Comparison of ENCODE assay signal across 15 mouse cellular contexts in the genomic region with DNA sequence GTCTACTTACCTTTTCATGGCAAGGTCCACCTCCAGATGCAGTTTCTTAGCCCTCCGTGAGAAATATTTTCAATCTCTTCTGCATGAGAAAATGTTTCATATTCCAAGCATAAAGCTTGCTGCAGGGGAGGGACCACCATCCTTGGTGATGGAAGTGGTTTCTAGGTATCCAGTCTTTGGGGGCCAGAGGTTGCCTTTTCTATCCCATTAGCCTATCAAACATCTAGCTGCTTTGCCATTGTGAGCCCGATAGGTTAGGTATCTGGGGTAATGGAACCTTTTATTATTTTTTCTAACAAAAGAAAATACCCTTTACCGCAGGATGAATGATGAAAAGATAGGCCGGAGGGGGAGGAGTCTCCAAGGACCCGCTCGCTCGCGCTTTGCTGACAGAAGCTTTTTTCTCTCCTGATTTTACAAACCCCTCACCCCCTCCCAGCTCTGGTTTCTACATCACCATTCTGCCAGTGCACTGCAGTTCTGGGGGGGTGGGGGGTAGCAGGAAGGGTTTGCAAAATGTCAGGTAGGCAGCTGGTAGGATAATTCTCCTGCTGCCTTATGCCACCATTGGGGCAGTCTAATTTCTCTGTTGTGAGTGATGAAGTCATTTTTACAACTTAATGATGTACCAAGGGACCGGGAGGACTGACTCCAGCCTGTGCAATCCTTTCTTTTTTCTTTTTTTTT. TPM values are rescaled to one million over a fixed set of nuclear protein-coding genes. Genes with fewer than 3 reads are reported as not detected.
DNase-seq lines count a peak whose midpoint lies in the region; ATAC-seq and TF ChIP-seq lines count a peak whose summit lies in the region.
"Had no signal": no experiment of that assay in that cellular context is flagged by ENCODE, and none has a peak within 500 bp of the region (broad histone marks: within the 10 kb centered on the region; RNA-seq: fewer than 3 reads in every experiment).

No protein-coding gene starts in this region.

- H3K27ac ChIP-seq in forebrain, embryonic 13.5 days: peak overlapping the region; percentile 86
- peak overlapping the region; percentile 78 for H3K27ac ChIP-seq in hindbrain, embryonic 15.5 days (replicated peaks)
- H3K27ac ChIP-seq in neural tube, embryonic 13.5 days (replicated peaks): peak overlapping the region; percentile 90
- no peak overlapping the region for H3K27ac ChIP-seq in layer of hippocampus, adult 2 months
- H3K27ac ChIP-seq: heart, embryonic 13.5 days; liver, embryonic 14.5 days; stomach, embryonic 15.5 days had no signal

- peak overlapping the region; percentile 15; the same call in 1 of the 2 replicates for H3K4me3 ChIP-seq in forebrain, embryonic 13.5 days
- H3K4me3 ChIP-seq in hindbrain, embryonic 15.5 days: peak overlapping the region; percentile 20
- peak overlapping the region; percentile 24 for H3K4me3 ChIP-seq in neural tube, embryonic 13.5 days
- H3K4me3 ChIP-seq in layer of hippocampus, adult 2 months: no peak overlapping the region
- H3K4me3 ChIP-seq: heart, embryonic 13.5 days; stomach, embryonic 15.5 days had no signal

- H3K27me3 ChIP-seq in forebrain, embryonic 13.5 days: peaks cover 22% of the 10 kb centered on the region
- peaks cover 21% of the 10 kb centered on the region for H3K27me3 ChIP-seq in hindbrain, embryonic 15.5 days
- H3K27me3 ChIP-seq in neural tube, embryonic 13.5 days: peaks cover 28% of the 10 kb centered on the region

- 4% methylated on average over 9 of the region's 9 CpGs for WGBS in forebrain, embryonic 13.5 days
- WGBS in hindbrain, embryonic 15.5 days: 4% methylated on average over 9 of the region's 9 CpGs
- WGBS in neural tube, embryonic 13.5 days: 4% methylated on average over 9 of the region's 9 CpGs

- intact Hi-C loops in gastrocnemius, postnatal 36 days (cut with DNase I): no loop called here

- no peaks in the 10 kb centered on the region for H3K9me3 ChIP-seq in forebrain, embryonic 13.5 days (replicated peaks)
- H3K9me3 ChIP-seq in hindbrain, embryonic 15.5 days: no peaks in the 10 kb centered on the region
- no peaks in the 10 kb centered on the region for H3K9me3 ChIP-seq in neural tube, embryonic 13.5 days
- H3K9me3 ChIP-seq: heart, embryonic 13.5 days; stomach, embryonic 15.5 days had no signal

- ATAC-seq in forebrain, embryonic 13.5 days: peak; percentile 85
- ATAC-seq in hindbrain, embryonic 15.5 days (ENCODE audit: low FRiP score, low read depth): peak; percentile 81
- peak; percentile 93 for ATAC-seq in neural tube, embryonic 13.5 days (ENCODE audit: low read depth)

- no peak for TF ChIP-seq CTCF in layer of hippocampus, adult 2 months (conservative IDR thresholded peaks at IDR 0.05)

- DNase-seq in embryo, embryonic 11 days: peak; percentile 27
- no peak for DNase-seq in embryo, embryonic 9.5 days (ENCODE audit: extremely low spot score)
- no peak for DNase-seq in layer of hippocampus, adult 2 months (ENCODE audit: low spot score in 2 of 2)
- no peak for DNase-seq in spleen, adult 18-20 months
- no peak for DNase-seq in gastrocnemius, postnatal 36 days
- DNase-seq: gastrocnemius, postnatal 14 days; lung, postnatal 14 days had no signal

- peak overlapping the region; percentile 41 for H3K4me2 ChIP-seq in forebrain, embryonic 13.5 days
- H3K4me2 ChIP-seq in hindbrain, embryonic 15.5 days: peak overlapping the region; percentile 48
- peak overlapping the region; percentile 49 for H3K4me2 ChIP-seq in neural tube, embryonic 13.5 days
- H3K4me2 ChIP-seq: heart, embryonic 13.5 days; stomach, embryonic 15.5 days had no signal

- peaks cover 18% of the 10 kb centered on the region for H3K4me1 ChIP-seq in forebrain, embryonic 13.5 days
- H3K4me1 ChIP-seq in hindbrain, embryonic 15.5 days (replicated peaks): 0 out of 2 replicates have a peak, but pooled peaks cover 5% of the 10 kb centered on the region
- peaks cover 13% of the 10 kb centered on the region for H3K4me1 ChIP-seq in neural tube, embryonic 13.5 days (replicated peaks)
- H3K4me1 ChIP-seq: heart, embryonic 13.5 days; stomach, embryonic 15.5 days had no signal

- H3K9ac ChIP-seq in forebrain, embryonic 13.5 days: peak overlapping the region; percentile 10; the same call in 1 of the 2 replicates
- H3K9ac ChIP-seq in hindbrain, embryonic 15.5 days: no peak overlapping the region; the same call in 1 of the 2 replicates
- peak overlapping the region; percentile 57 for H3K9ac ChIP-seq in neural tube, embryonic 13.5 days
- H3K9ac ChIP-seq: heart, embryonic 13.5 days; liver, embryonic 14.5 days; stomach, embryonic 15.5 days had no signal

- no peaks in the 10 kb centered on the region for H3K36me3 ChIP-seq in forebrain, embryonic 13.5 days (ENCODE audit: poor library complexity, severe bottlenecking)
- no peaks in the 10 kb centered on the region for H3K36me3 ChIP-seq in hindbrain, embryonic 15.5 days
- no peaks in the 10 kb centered on the region for H3K36me3 ChIP-seq in neural tube, embryonic 13.5 days
- H3K36me3 ChIP-seq: heart, embryonic 13.5 days; stomach, embryonic 15.5 days had no signal

RNA-seq across cellular contexts. Expression of a gene that starts 10.9 kb away (rescaled TPM):
- polyA plus RNA-seq in forebrain, embryonic 13.5 days (2015; fragmentation: Nextera tagmentation; extraction: Ambion mirVana): 43.7 and 49.4 TPM in 2 replicates
- 97.5 and 105 TPM in 2 replicates for polyA plus RNA-seq in hindbrain, embryonic 15.5 days (2015; fragmentation: Nextera tagmentation; extraction: Ambion mirVana)
- polyA plus RNA-seq in neural tube, embryonic 13.5 days (2015; fragmentation: Nextera tagmentation; extraction: Ambion mirVana): 78.3 and 85.1 TPM in 2 replicates
- 10 to 100 TPM in 1 of 2 experiments, 1 to 10 TPM in 1; 9.4 to 12.7 TPM for total RNA-seq in layer of hippocampus, adult 2 months (2021)
- total RNA-seq in gastrocnemius, postnatal 36 days (2021): not detected
- total RNA-seq: gastrocnemius, postnatal 14 days had no signal
- polyA plus RNA-seq: kidney, embryonic 14.5 days; limb, embryonic 11.5 days; liver, embryonic 14.5 days had no signal
